Mouse (Mus musculus) heart, adult 10 weeks (tissue): Measurements from ENCODE around the gene Uhrf1bp1. TPM values are rescaled to one million over a fixed set of nuclear protein-coding genes. Genes with fewer than 3 reads are reported as not detected.

Experiments
- polyA plus RNA-seq: library from polyadenylated mRNA; stranded (reverse); fragments of 350-450 nt; fragmentation: Illumina TruSeq; extraction: RNeasy Lipid Tissue Mini Kit (QIAGEN cat#74804); gene quantifications from one replicate; pipeline ENCODE4 v1.2.3, GENCODE M21; 2014; ENCODE audit warnings: low read depth, low replicate concordance

Uhrf1bp1 gene
- polyA plus RNA-seq, result 7.2 TPM

DNA sequence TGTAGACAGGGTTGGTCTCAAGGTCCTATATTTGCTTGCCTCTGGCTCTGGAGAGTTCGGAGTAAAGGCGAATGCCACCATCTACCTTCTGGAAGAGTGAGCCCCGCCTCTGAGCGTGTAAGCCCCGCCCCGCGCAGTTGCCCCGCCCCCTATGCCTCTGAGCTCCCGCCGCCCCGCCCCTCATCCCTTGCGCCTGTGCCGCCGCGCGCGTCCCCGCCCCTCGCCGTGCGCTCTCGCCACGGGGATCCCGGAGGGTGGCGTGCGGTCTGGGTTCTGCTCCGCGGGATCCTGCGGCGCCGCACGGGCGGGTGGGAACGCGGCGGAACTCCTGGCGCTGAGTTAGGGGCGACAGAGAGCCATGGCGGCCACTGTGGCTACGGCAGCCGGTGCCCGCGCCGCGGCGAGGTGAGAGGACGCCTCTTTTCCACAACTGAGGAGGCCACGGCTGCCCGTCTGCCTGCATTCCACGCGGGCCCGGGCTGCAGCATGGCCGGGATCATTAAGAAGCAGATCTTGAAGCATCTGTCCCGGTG, at the start of gene Uhrf1bp1:
Gene Uhrf1bp1, plus strand, starts transcription at position 177 of the 533 bp plus-strand sequence.

GRCm38 (mm10) chr17:27820568-27821406, 35.5 kb upstream of the Uhrf1bp1 start, which contains the start of gene D17Wsu92e:
TSS of gene D17Wsu92e (minus strand) at chr17:27820648.

GRCm38 (mm10) chr17:27837850-27838249, 18.4 kb upstream of the Uhrf1bp1 start, which contains the start of gene Snrpc:
TSS of gene Snrpc (plus strand) at chr17:27838150.

DNA sequence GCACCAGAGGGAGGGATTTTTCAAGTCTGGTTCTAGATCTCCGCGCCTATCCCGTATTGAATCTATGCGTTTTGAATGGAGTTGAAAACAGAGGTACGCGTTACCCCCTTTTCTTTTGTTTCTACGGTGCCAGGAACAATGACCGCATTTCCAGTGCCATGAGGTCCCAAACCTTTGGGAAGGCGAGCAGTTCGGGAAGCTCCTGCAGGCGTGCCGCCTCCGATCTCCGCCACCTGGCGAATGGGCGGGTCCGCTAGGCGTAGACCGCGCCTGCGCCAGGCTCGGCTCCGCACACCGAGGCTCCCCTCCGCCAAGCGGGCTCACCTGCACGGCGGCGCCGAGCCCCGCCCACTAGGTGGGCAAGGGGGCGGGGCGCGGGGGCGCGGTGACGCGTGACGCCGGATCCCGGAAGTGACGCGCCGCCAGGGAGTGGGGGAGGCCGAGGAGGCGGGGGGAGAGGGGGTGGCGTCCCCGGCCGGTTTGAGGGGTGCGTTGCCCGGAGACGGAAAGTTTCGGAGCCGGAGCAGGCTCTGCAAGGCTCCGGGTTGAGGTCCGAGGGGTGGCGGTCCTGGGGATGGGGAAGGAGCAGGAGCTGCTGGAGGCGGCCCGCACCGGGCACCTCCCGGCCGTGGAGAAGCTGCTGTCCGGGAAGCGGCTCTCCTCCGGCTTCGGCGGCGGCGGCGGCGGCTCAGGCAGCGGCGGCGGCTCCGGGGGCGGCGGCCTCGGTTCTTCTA, 52.8 kb downstream of the Uhrf1bp1 start, which contains the start of gene Anks1:
Gene Anks1, plus strand, starts transcription at position 419 of the 734 bp plus-strand sequence.

GRCm38 (mm10) chr17:27909622-27910500, 53.6 kb downstream of the Uhrf1bp1 start, which contains the start of gene Taf11:
TSS of gene Taf11 (minus strand) at chr17:27909844.

Other genes with a start within 250 kb of the Uhrf1bp1 start
- 245 TPM for gene Nudt3, start 232.9 kb upstream of the Uhrf1bp1 start, polyA plus RNA-seq
- not detected for gene RPS10-NUDT3, start 221.2 kb upstream of the Uhrf1bp1 start, polyA plus RNA-seq
- gene Rps10, start 219.8 kb upstream of the Uhrf1bp1 start, polyA plus RNA-seq, result 841 TPM
- gene Pacsin1, start 200.9 kb upstream of the Uhrf1bp1 start, polyA plus RNA-seq, result 0.39 TPM
- gene Spdef, start 127.5 kb upstream of the Uhrf1bp1 start, polyA plus RNA-seq, result not detected
- 117 TPM for gene D17Wsu92e, start 35.8 kb upstream of the Uhrf1bp1 start, polyA plus RNA-seq
- gene Snrpc, start 18.3 kb upstream of the Uhrf1bp1 start, polyA plus RNA-seq, result 60.5 TPM
- 58.3 TPM for gene Anks1, start 52.9 kb downstream of the Uhrf1bp1 start, polyA plus RNA-seq
- 38.3 TPM for gene Taf11, start 53.4 kb downstream of the Uhrf1bp1 start, polyA plus RNA-seq
- gene Tcp11, start 224.2 kb downstream of the Uhrf1bp1 start, polyA plus RNA-seq, result 0.31 TPM